Mouse (Mus musculus) intestine, postnatal 0 days (tissue): Measurements from ENCODE around the gene Vps8. TPM values are rescaled to one million over a fixed set of nuclear protein-coding genes. Genes with fewer than 3 reads are reported as not detected.

Experiments
- ATAC-seq: fragments of 200-750 bp; cut with Nextera tagmentation; 2 replicates; pipeline ENCODE4 v1.8.0; 2017; ENCODE audit warnings: mild to moderate bottlenecking, moderate TSS enrichment, moderate library complexity
- H3K27ac ChIP-seq: fragments of 300-500 bp; sonication (generic); 2 replicates; pipeline ENCODE4 v1.5.1; 2014; ENCODE audit warnings: mild to moderate bottlenecking, low read depth, low read length, moderate library complexity
- H3K27me3 ChIP-seq: fragments of 300-500 bp; sonication (generic); replicated peaks from 2 replicates; pipeline ENCODE4 v1.6.1; 2014; ENCODE audit warnings: low read length, mixed read lengths; ENCODE audit not compliant: control insufficient read depth, insufficient read depth
- H3K36me3 ChIP-seq: fragments of 300-500 bp; sonication (generic); 2 replicates; pipeline ENCODE4 v1.6.1; 2014; ENCODE audit warnings: mild to moderate bottlenecking, moderate library complexity; ENCODE audit not compliant: control insufficient read depth, insufficient read depth
- H3K4me1 ChIP-seq: fragments of 300-500 bp; sonication (generic); replicated peaks from 2 replicates; pipeline ENCODE4 v1.6.1; 2014; ENCODE audit warnings: antibody characterized with exemption, low read length, mixed read lengths; ENCODE audit not compliant: control insufficient read depth, insufficient read depth
- H3K4me2 ChIP-seq: fragments of 300-500 bp; sonication (generic); replicated peaks from 2 replicates; pipeline ENCODE4 v1.6.1; 2014; ENCODE audit warnings: low read depth, mild to moderate bottlenecking, moderate library complexity
- H3K4me3 ChIP-seq: fragments of 300-500 bp; sonication (generic); 2 replicates; pipeline ENCODE4 v1.5.1; 2014; ENCODE audit warnings: low read depth, low read length
- H3K9ac ChIP-seq: fragments of 300-500 bp; sonication (generic); 2 replicates; pipeline ENCODE4 v1.6.1; 2014; ENCODE audit warnings: mild to moderate bottlenecking, low read depth, low read length
- H3K9me3 ChIP-seq: fragments of 300-500 bp; sonication (generic); 2 replicates; pipeline ENCODE4 v1.6.1; 2016; ENCODE audit warnings: mixed run types; ENCODE audit not compliant: control insufficient read depth
- CTCF ChIP-seq: sonication (generic); IDR thresholded peaks from 2 replicates; pipeline ENCODE4 v1.5.1; 2016; ENCODE audit warnings: low read depth, mild to moderate bottlenecking, control low read depth, antibody characterized with exemption, moderate library complexity
- WGBS: fragments of 180-500 bp; shearing (Covaris S2); extraction: QIAGEN DNeasy Blood & Tissue Kit; methylation state at CpG from one replicate; pipeline ENCODE4 v1.1.7; 2014; 5-methylcytosine and 5-hydroxymethylcytosine counted together
- polyA plus RNA-seq: library from polyadenylated mRNA; unstranded; fragments of >200 nt; fragmentation: Nextera tagmentation; extraction: Ambion mirVana; gene quantifications from 2 replicates; pipeline ENCODE4 v1.2.1, GENCODE M21; 2015

The Vps8 gene
- polyA plus RNA-seq, 1 experiment from 2014 or later, result 6.6 TPM

DNA sequence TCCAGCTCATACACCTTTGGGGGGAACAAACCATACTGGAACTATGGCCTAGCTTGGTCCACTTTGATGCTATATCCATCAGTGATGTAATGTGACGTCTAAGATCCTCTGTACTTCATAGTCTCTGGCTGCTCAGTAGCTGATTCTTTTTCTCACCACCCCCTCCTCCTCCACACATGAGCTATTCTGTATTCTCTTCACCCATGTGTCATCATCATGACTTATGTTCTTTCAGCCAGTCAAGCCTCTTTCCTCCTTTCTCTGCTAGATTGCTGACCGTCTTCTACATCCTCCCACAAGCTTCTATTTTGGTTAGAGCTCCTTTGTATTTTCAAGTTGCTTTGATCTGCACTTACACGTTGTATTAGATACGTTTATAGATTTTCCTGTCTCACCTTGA, 100.8 kb downstream of the Vps8 start:
- Histone ChIP-seq H3K27me3 (no peaks in the 10 kb centered on the region), H3K9me3 (no peaks in the 10 kb centered on the region), H3K36me3 (peaks cover 4% of the 10 kb centered on the region; the same call in 1 of the 2 replicates), H3K27ac (no peak overlapping the region), H3K4me2 (no peak overlapping the region), H3K9ac (no peak overlapping the region), H3K4me3 (no peak overlapping the region), H3K4me1 (no peaks in the 10 kb centered on the region)
- no peak for ATAC-seq
- TF ChIP-seq CTCF, result no peak
- 87% methylated on average over 4 of the region's 4 CpGs for WGBS

DNA sequence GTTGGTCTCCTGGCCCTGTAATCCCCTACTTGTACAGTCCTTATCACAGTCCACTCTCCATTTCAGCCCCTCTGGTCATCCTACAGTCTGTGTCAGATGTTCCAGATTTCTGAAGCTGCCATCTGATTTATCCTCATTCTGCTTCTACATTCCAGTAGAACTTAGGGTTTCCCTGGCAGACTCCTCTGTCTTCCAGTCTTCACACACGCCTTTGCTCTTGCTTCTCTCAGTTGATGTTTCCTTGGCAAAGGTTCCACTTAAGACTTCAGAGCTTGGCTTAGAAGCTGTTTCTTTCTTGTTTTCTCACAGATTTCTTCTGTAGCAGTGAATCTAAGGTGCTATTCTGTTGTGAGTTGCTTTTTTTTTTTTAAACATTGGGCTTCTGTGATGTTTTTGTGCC, 102.5 kb downstream of the Vps8 start:
- no peak overlapping the region for H3K4me3 ChIP-seq
- no peak overlapping the region for H3K4me2 ChIP-seq
- no peak for ATAC-seq
- no peaks in the 10 kb centered on the region for H3K9me3 ChIP-seq
- H3K9ac ChIP-seq, result no peak overlapping the region
- H3K36me3 ChIP-seq, result peaks cover 4% of the 10 kb centered on the region; the same call in 1 of the 2 replicates
- no peaks in the 10 kb centered on the region for H3K4me1 ChIP-seq
- H3K27me3 ChIP-seq, result no peaks in the 10 kb centered on the region
- TF ChIP-seq CTCF, result no peak
- H3K27ac ChIP-seq, result no peak overlapping the region
- WGBS, result 72% methylated on average over 1 of the region's 1 CpGs

DNA sequence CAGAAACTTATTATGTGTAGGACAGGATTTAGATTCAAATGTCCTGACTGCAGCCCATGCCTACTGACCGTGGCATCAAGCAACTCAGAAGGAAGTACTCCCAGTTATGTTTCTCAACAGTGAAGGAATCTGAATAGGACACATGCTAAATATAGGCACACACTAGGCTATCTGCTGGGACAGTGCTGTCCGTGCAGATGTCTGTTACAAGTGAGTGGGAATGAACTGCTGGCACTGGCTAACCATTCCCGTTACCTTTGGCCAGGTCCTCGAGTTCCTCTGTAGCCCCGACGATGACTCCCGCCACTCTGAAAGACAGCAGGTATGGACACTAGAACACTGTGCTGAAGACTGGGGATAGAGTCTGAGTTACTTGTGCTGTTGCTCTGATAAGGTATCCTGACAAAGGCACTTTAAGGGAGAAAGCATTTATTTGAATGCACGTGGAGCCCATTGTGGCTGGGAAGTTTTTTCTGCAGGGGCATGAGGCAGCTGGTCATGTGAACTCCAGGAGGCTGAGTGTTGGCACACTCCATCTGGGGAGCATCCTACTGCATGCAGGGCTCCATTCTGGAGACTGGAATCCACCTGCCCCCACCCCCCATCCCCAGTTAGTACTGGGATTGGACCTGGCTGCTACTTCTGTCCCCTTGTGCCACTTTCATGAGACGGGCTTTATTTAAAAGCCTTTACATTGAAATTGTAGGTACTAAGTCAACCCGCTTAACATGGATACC, 104.5 kb downstream of the Vps8 start:
- TF ChIP-seq CTCF, result no peak
- H3K9me3 ChIP-seq, result no peaks in the 10 kb centered on the region
- no peaks in the 10 kb centered on the region for H3K4me1 ChIP-seq
- no peak for ATAC-seq
- H3K4me3 ChIP-seq, result no peak overlapping the region
- no peak overlapping the region for H3K9ac ChIP-seq
- 92% methylated on average over 10 of the region's 10 CpGs for WGBS
- peaks cover 4% of the 10 kb centered on the region; the same call in 1 of the 2 replicates for H3K36me3 ChIP-seq
- H3K27ac ChIP-seq, result no peak overlapping the region
- H3K4me2 ChIP-seq, result no peak overlapping the region
- no peaks in the 10 kb centered on the region for H3K27me3 ChIP-seq

DNA sequence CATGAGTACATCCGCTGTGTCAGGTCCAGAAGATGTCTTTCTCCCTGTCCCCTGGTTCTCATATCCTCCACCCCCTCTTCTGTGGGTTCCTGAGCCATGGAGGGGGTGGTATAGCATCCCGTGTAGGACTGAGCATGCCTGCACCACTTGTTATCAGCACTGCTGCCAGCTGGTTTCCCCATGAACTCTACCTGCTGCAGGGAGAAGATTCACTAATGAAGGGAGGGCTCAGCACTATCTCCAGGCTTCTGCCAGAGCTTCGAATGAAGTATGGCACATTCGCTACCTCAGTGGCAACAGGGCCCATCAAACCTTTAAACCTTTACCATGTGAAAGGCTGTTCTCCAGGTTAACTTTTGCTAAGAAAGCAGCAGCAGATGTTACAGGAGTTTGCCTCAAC, 110.6 kb downstream of the Vps8 start:
- Histone ChIP-seq H3K9me3 (no peaks in the 10 kb centered on the region), H3K36me3 (peaks cover 8% of the 10 kb centered on the region; the same call in 1 of the 2 replicates), H3K27me3 (no peaks in the 10 kb centered on the region), H3K9ac (no peak overlapping the region), H3K4me2 (no peak overlapping the region), H3K4me3 (no peak overlapping the region), H3K4me1 (no peaks in the 10 kb centered on the region), H3K27ac (no peak overlapping the region)
- WGBS, result 86% methylated on average over 4 of the region's 4 CpGs
- no peak for TF ChIP-seq CTCF
- no peak for ATAC-seq

DNA sequence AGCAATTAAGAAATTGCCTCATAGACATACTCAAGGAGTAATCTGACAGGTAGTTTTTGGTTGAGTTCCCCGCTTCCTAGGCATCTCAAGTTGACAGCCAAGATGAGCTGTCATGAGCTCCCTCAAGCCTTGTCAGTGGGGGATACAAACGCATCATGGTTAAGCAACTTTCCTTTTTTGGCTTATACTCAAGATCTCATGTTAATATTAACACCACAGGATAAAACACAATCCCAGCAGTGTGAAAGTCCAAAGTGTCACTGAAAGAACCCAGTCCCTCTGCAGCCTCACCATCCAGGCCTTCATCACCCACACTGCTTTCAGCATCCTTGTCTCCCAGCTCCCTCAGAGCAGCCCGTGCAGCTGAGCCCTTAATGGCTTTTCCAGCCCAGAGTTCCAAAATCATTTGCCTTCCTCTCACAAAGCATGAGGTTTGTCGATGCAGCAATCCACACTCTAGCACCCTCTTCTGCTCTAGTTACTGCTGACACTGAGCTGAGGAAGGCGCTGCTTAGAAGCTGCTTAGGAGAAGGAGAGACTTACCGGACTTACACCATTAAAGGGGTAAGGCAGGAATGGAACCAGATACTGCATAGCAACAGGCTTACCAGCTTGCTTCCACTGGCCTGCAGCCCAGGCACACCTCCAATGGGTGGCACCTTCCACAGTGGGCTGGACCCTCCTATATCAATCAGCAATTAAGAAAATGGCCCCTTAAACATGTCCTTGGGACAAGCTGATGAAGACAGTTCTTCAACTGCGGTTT, 113.5 kb downstream of the Vps8 start:
- TF ChIP-seq CTCF, result peak; percentile 16; the same call in 1 of the 2 replicates
- no peak overlapping the region for H3K4me2 ChIP-seq
- no peak overlapping the region for H3K4me3 ChIP-seq
- H3K4me1 ChIP-seq, result no peaks in the 10 kb centered on the region
- H3K9me3 ChIP-seq, result no peaks in the 10 kb centered on the region
- H3K27ac ChIP-seq, result no peak overlapping the region
- ATAC-seq, result no peak
- H3K27me3 ChIP-seq, result no peaks in the 10 kb centered on the region
- no peak overlapping the region for H3K9ac ChIP-seq
- peaks cover 11% of the 10 kb centered on the region; the same call in 1 of the 2 replicates for H3K36me3 ChIP-seq
- 79% methylated on average over 7 of the region's 7 CpGs for WGBS

DNA sequence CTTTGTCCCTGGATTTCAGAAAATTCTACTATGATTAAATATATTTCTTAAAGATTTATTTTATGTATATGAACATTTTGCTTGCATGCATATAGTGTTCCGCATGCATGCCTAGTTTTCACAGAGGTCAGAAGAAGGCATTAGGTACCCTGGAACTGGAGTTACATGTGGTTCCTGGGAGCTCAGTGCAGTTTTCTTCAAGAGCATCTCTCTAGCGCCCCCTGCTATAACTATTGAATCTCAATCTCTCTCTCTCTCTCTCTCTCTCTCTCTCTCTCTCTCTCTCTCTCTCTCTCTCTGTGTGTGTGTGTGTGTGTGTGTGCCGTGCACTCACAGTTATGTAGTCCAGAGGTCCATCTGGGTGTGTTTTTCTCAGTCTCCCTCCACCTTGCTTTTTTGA, 114.4 kb downstream of the Vps8 start:
- Histone ChIP-seq H3K9ac (no peak overlapping the region), H3K27me3 (no peaks in the 10 kb centered on the region), H3K9me3 (no peaks in the 10 kb centered on the region), H3K27ac (no peak overlapping the region), H3K4me3 (no peak overlapping the region), H3K4me1 (no peaks in the 10 kb centered on the region), H3K36me3 (peaks cover 11% of the 10 kb centered on the region; the same call in 1 of the 2 replicates), H3K4me2 (no peak overlapping the region)
- peak; percentile 48 for TF ChIP-seq CTCF
- no peak for ATAC-seq
- WGBS, result 71% methylated on average over 3 of the region's 3 CpGs
